Mouse (Mus musculus) liver, postnatal 0 days (tissue): ENCODE results near the gene Fen1.

Experiments used
- CTCF ChIP-seq: sonication (generic); IDR thresholded peaks from 2 replicates; pipeline ENCODE4 v1.5.1; 2016; ENCODE audit warnings: antibody characterized with exemption, low read depth
- EP300 ChIP-seq: IDR thresholded peaks from 2 replicates; pipeline ENCODE4 v1.6.1; 2016; ENCODE audit warnings: antibody characterized with exemption, low read depth, mild to moderate bottlenecking

GRCm38 (mm10) chr19:10219593-10219992 lies 15.6 kb upstream of the Fen1 start:
- TF ChIP-seq CTCF: no peak
- TF ChIP-seq EP300: no peak
